Mouse (Mus musculus): ENCODE results near the gene Eef1akmt3. TPM values are rescaled to one million over a fixed set of nuclear protein-coding genes. Genes with fewer than 3 reads are reported as not detected.

Eef1akmt3 gene
- total and polyA plus RNA-seq, 3 experiments, result 0.06 TPM; not detected in 2

- peak; percentile 85 to 89 for DNase-seq
- peaks cover 19% of the 10 kb centered on the region for H3K36me3 ChIP-seq (ENCODE audit: control insufficient read depth, insufficient read depth, low read length)
- peak overlapping the region; percentile 31 for H3K9ac ChIP-seq (ENCODE audit: low read depth, low read length)
- 11% methylated on average over 7 of the region's 7 CpGs for WGBS
- H3K27ac ChIP-seq, result peak overlapping the region; percentile 67
- H3K4me1 ChIP-seq (ENCODE audit: control insufficient read depth, insufficient read depth, low read length), result peaks cover 49% of the 10 kb centered on the region
- H3K4me3 ChIP-seq, result peak overlapping the region; percentile 6; the same call in 1 of the 2 replicates
- no peaks in the 10 kb centered on the region for H3K27me3 ChIP-seq (ENCODE audit: control insufficient read depth, insufficient read depth, low read length)
- intact Hi-C loops (cut with DNase I), result loop anchor here (1.0 to 2.0 kb wide), 2 partner anchors 40 to 71 kb away; partner anchors contain the start of gene Tsfm
- peaks cover 18% of the 10 kb centered on the region for H3K79me2 ChIP-seq (replicated peaks; ENCODE audit: control insufficient read depth, insufficient read depth, low read length)
- TF ChIP-seq CTCF (IDR thresholded peaks at IDR 0.05) (peak; percentile 95), EP300 (IDR thresholded peaks at IDR 0.05; ENCODE audit: insufficient read depth, low read depth, low read length) (peak; percentile 99), POLR2A (IDR thresholded peaks at IDR 0.05; ENCODE audit: insufficient read depth, low read depth, low read length) (no peak)
Measured at GRCm38 (mm10) chr10:126990313-126991056, 50.8 kb downstream of the Eef1akmt3 start.

DNA sequence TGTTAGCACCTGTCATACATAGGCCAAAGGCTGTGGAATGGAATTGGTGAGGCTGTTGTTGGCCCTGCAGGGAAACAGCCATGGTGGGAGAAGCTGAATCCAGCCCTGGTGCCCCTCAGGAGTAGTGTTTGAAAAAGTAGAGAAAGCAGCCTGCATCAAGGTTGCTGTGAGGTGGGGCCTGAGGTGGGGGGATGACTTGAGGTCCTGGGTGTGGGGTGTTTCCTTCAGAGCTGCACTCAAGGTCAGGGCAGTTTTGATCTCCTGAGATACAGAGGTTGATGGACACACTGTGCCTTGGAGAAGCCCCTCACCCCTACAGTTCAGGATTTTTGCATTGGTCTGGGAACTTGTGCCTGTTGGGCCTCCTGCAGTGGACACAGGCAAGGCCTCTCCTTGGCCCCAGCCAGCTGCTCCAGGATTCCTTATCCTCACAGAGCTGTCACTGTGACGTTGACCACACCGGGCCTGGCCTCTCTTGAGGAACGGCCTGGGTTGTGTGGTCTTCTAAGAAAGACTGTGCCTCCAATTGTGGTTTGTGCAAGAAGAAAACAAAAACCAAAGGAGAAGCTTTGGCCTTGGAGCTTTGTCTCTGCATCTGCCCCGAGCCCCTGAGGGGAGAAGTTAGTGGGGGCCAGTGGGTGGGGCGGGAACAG lies 52.7 kb downstream of the Eef1akmt3 start:
- intact Hi-C loops (cut with DNase I), result no loop called here
- Histone ChIP-seq H3K36me3 (ENCODE audit: control insufficient read depth, insufficient read depth, low read length) (peaks cover 19% of the 10 kb centered on the region), H3K4me1 (ENCODE audit: control insufficient read depth, insufficient read depth, low read length) (peaks cover 63% of the 10 kb centered on the region), H3K79me2 (replicated peaks; ENCODE audit: control insufficient read depth, insufficient read depth, low read length) (peaks cover 24% of the 10 kb centered on the region), H3K4me3 (no peak overlapping the region), H3K27ac (peak overlapping the region; percentile 73), H3K9ac (ENCODE audit: low read depth, low read length) (0 out of 2 replicates have a peak overlapping the region, but pooled peaks have one; percentile 3), H3K27me3 (ENCODE audit: control insufficient read depth, insufficient read depth, low read length) (no peaks in the 10 kb centered on the region)
- whole genome bisulfite sequencing, result 21% methylated on average over 5 of the region's 5 CpGs
- no peak for DNase-seq
- TF ChIP-seq CTCF (IDR thresholded peaks at IDR 0.05) (no peak), POLR2A (IDR thresholded peaks at IDR 0.05; ENCODE audit: insufficient read depth, low read depth, low read length) (no peak), EP300 (IDR thresholded peaks at IDR 0.05; ENCODE audit: insufficient read depth, low read depth, low read length) (no peak)

GRCm38 (mm10) chr10:126987183-126988118 lies 53.9 kb downstream of the Eef1akmt3 start:
- peak overlapping the region; percentile 23 for H3K4me3 ChIP-seq
- 17% methylated on average over 8 of the region's 8 CpGs for WGBS
- H3K36me3 ChIP-seq (ENCODE audit: control insufficient read depth, insufficient read depth, low read length), result peaks cover 16% of the 10 kb centered on the region
- peaks cover 24% of the 10 kb centered on the region for H3K79me2 ChIP-seq (replicated peaks; ENCODE audit: control insufficient read depth, insufficient read depth, low read length)
- peak overlapping the region; percentile 73 for H3K27ac ChIP-seq
- H3K27me3 ChIP-seq (ENCODE audit: control insufficient read depth, insufficient read depth, low read length), result no peaks in the 10 kb centered on the region
- 0 out of 2 replicates have a peak overlapping the region, but pooled peaks have one; percentile 0 for H3K9ac ChIP-seq (ENCODE audit: low read depth, low read length)
- no peak for TF ChIP-seq POLR2A (IDR thresholded peaks at IDR 0.05; ENCODE audit: insufficient read depth, low read depth, low read length)
- TF ChIP-seq CTCF (IDR thresholded peaks at IDR 0.05), result no peak
- no peak for TF ChIP-seq EP300 (IDR thresholded peaks at IDR 0.05; ENCODE audit: insufficient read depth, low read depth, low read length)
- DNase-seq, result no peak
- H3K4me1 ChIP-seq (ENCODE audit: control insufficient read depth, insufficient read depth, low read length), result peaks cover 67% of the 10 kb centered on the region
- intact Hi-C loops (cut with DNase I), result loop anchor here (2.0 kb wide), 1 partner anchor 59 kb away; no protein-coding TSS in a partner anchor

DNA sequence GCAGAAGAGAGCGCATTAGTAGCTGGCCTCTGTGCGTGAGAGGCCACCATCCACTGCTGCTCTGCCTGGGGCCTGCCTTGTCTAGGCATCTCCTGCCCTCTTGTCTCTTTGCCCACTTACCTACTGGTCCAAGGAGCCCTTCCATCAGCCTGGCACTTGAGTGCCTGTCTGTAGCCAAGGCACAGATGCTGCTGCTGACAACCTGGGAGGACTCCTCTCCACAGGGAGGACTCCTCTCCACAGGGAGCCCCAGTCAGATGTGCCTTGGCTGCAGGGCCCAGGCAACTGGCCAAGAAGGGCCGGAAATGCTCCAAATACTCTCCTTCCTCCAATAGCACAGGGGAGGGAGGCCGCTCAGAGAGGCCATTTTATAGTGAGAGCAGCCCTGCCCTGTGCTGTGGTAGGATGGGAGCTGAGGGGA lies 54.8 kb downstream of the Eef1akmt3 start:
- H3K27me3 ChIP-seq (ENCODE audit: control insufficient read depth, insufficient read depth, low read length), result no peaks in the 10 kb centered on the region
- H3K4me1 ChIP-seq (ENCODE audit: control insufficient read depth, insufficient read depth, low read length), result peaks cover 67% of the 10 kb centered on the region
- H3K9ac ChIP-seq (ENCODE audit: low read depth, low read length), result peak overlapping the region; percentile 40; the same call in 1 of the 2 replicates
- H3K27ac ChIP-seq, result peak overlapping the region; percentile 73
- DNase-seq, result peak; percentile 91 to 94
- TF ChIP-seq POLR2A (IDR thresholded peaks at IDR 0.05; ENCODE audit: insufficient read depth, low read depth, low read length) (no peak), EP300 (IDR thresholded peaks at IDR 0.05; ENCODE audit: insufficient read depth, low read depth, low read length) (peak; percentile 73; the same call in 1 of the 2 replicates)
- peaks cover 23% of the 10 kb centered on the region for H3K79me2 ChIP-seq (replicated peaks; ENCODE audit: control insufficient read depth, insufficient read depth, low read length)
- intact Hi-C loops (cut with DNase I), result loop anchor here (2.0 kb wide), 1 partner anchor 58 kb away; no protein-coding TSS in a partner anchor
- peaks cover 10% of the 10 kb centered on the region; the same call in 1 of the 2 replicates for H3K36me3 ChIP-seq (ENCODE audit: control insufficient read depth, insufficient read depth, low read length)
- WGBS, result 5% methylated on average over 4 of the region's 4 CpGs
- H3K4me3 ChIP-seq, result peak overlapping the region; percentile 23

DNA sequence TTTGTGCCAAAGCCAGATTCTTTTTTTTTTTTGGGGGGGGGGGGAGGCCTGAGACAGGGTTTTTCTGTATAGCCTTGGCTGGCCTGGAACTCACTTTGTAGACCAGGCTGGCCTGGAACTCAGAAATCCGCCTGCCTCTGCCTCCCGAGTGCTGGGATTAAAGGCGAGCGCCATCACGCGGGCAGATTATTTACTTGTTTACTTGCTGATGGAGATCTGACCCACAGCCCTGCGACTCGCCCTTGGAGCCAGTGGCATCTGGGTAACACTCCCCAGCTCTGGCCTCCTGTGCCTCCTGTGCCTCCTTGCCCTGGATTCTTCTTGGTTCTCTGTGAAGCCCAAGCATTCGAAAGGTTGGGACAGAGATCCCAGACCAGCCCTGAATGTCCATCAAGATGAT lies 55.7 kb downstream of the Eef1akmt3 start:
- peaks cover 60% of the 10 kb centered on the region for H3K4me1 ChIP-seq (ENCODE audit: control insufficient read depth, insufficient read depth, low read length)
- WGBS, result 80% methylated on average over 9 of the region's 9 CpGs
- TF ChIP-seq CTCF (IDR thresholded peaks at IDR 0.05), result no peak
- TF ChIP-seq POLR2A (IDR thresholded peaks at IDR 0.05; ENCODE audit: insufficient read depth, low read depth, low read length), result no peak
- 0 out of 2 replicates have a peak, but pooled peaks have one; percentile 9 for TF ChIP-seq EP300 (IDR thresholded peaks at IDR 0.05; ENCODE audit: insufficient read depth, low read depth, low read length)
- no peak overlapping the region for H3K4me3 ChIP-seq
- peaks cover 17% of the 10 kb centered on the region for H3K79me2 ChIP-seq (replicated peaks; ENCODE audit: control insufficient read depth, insufficient read depth, low read length)
- intact Hi-C loops (cut with DNase I), result no loop called here
- H3K9ac ChIP-seq (ENCODE audit: low read depth, low read length), result no peak overlapping the region
- no peak for DNase-seq
- no peaks in the 10 kb centered on the region for H3K27me3 ChIP-seq (ENCODE audit: control insufficient read depth, insufficient read depth, low read length)
- peaks cover 5% of the 10 kb centered on the region; the same call in 1 of the 2 replicates for H3K36me3 ChIP-seq (ENCODE audit: control insufficient read depth, insufficient read depth, low read length)
- peak overlapping the region; percentile 100 for H3K27ac ChIP-seq
